Mouse (Mus musculus) CH12.LX (cell line): ENCODE results near the gene Tmem150a. TPM values are rescaled to one million over a fixed set of nuclear protein-coding genes. Genes with fewer than 3 reads are reported as not detected.

Source experiments
- DNase-seq: peaks from one replicate; pipeline ENCODE4 v3.0.0-alpha.2; 2013; ENCODE audit errors: extremely low read depth
- H3K27ac ChIP-seq: 2 replicates; pipeline ENCODE4 v1.5.1; 2012; ENCODE audit warnings: low read depth, mild to moderate bottlenecking, control low read depth, moderate library complexity; ENCODE audit not compliant: insufficient read depth
- H3K27me3 ChIP-seq: replicated peaks from 2 replicates; pipeline ENCODE3; 2012; ENCODE audit warnings: inconsistent platforms
- H3K36me3 ChIP-seq, 2 experiments: replicated peaks in 1 of 2; 2 replicates each; pipeline versions ENCODE3 to v1.6.1; 2012; ENCODE audit warnings: inconsistent platforms in 1 of 2, low read length in 1 of 2, mild to moderate bottlenecking in 1 of 2, mixed read lengths in 1 of 2, moderate library complexity in 1 of 2; ENCODE audit not compliant: control insufficient read depth in 1 of 2, insufficient read depth in 1 of 2
- H3K4me1 ChIP-seq, 2 experiments: 2 replicates each; pipeline ENCODE4 v1.6.1; 2012; ENCODE audit warnings: inconsistent platforms in 1 of 2, moderate library complexity in 1 of 2; ENCODE audit not compliant: insufficient read depth in 2 of 2, control insufficient read depth in 1 of 2
- H3K4me2 ChIP-seq: 2 replicates; pipeline ENCODE4 v1.6.1; 2012; ENCODE audit warnings: low read depth, mild to moderate bottlenecking, control low read depth; ENCODE audit not compliant: poor library complexity, insufficient read depth, severe bottlenecking
- H3K4me3 ChIP-seq, 3 experiments: fragments of 150-350 bp in 1 of 3; sonication (generic) in 1 of 3; replicated peaks in 1 of 3; 2 replicates each; pipeline versions ENCODE3 to v1.5.1; 2011 to 2012; ENCODE audit warnings: low read depth in 2 of 3, low read length in 2 of 3, mild to moderate bottlenecking in 2 of 3, moderate library complexity in 2 of 3, control low read depth in 1 of 3, improper control_type of control experiment in 1 of 3, inconsistent platforms in 1 of 3, mixed read lengths in 1 of 3; ENCODE audit not compliant: poor library complexity in 1 of 3
- H3K79me2 ChIP-seq: replicated peaks from 2 replicates; pipeline ENCODE4 v1.6.1; 2012; ENCODE audit warnings: mild to moderate bottlenecking, moderate library complexity; ENCODE audit not compliant: control insufficient read depth, poor library complexity, insufficient read depth, severe bottlenecking; ENCODE audit errors: extremely low read depth
- H3K9ac ChIP-seq: 2 replicates; pipeline ENCODE4 v1.6.1; 2012; ENCODE audit warnings: low read depth, mild to moderate bottlenecking, control low read depth, moderate library complexity; ENCODE audit not compliant: insufficient read depth
- H3K9me3 ChIP-seq: replicated peaks from 2 replicates; pipeline ENCODE3; 2012; ENCODE audit warnings: low read length, inconsistent platforms, mixed read lengths
- CTCF ChIP-seq, 2 experiments: IDR thresholded peaks in 1 of 2; conservative IDR thresholded peaks in 1 of 2; 2 replicates each; pipeline ENCODE4 v1.5.1; 2011 to 2012; ENCODE audit warnings: low read depth in 2 of 2, low read length in 2 of 2, improper control_type of control experiment in 1 of 2, inconsistent platforms in 1 of 2, mild to moderate bottlenecking in 1 of 2, moderate library complexity in 1 of 2
- E2F4 ChIP-seq: IDR thresholded peaks from 2 replicates; pipeline ENCODE4 v1.6.1; 2011; ENCODE audit warnings: low read depth, low read length, improper control_type of control experiment; ENCODE audit not compliant: insufficient replicate concordance
- HCFC1 ChIP-seq: IDR thresholded peaks from 2 replicates; pipeline ENCODE4 v1.6.1; 2012; ENCODE audit warnings: low read depth, mild to moderate bottlenecking, inconsistent platforms, low read length, improper control_type of control experiment
- JUND ChIP-seq: conservative IDR thresholded peaks from 2 replicates; pipeline ENCODE4 v1.6.1; 2011; ENCODE audit warnings: low read depth, low read length, improper control_type of control experiment
- MXI1 ChIP-seq: IDR thresholded peaks from 2 replicates; pipeline ENCODE4 v1.6.1; 2011; ENCODE audit warnings: mild to moderate bottlenecking, low read depth, low read length, improper control_type of control experiment
- PAX5 ChIP-seq: IDR thresholded peaks from 2 replicates; pipeline ENCODE4 v1.6.1; 2012; ENCODE audit warnings: low read length, inconsistent platforms, mixed read lengths
- RAD21 ChIP-seq: IDR thresholded peaks from 2 replicates; pipeline ENCODE4 v1.6.1; 2011; ENCODE audit warnings: low read depth, mild to moderate bottlenecking, low read length, improper control_type of control experiment, moderate library complexity
- SIN3A ChIP-seq: IDR thresholded peaks from 2 replicates; pipeline ENCODE4 v1.6.1; 2012; ENCODE audit warnings: low read length, improper control_type of control experiment, inconsistent platforms
- SMC3 ChIP-seq: IDR thresholded peaks from 2 replicates; pipeline ENCODE4 v1.6.1; 2011; ENCODE audit warnings: low read depth, low read length, improper control_type of control experiment
- UBTF ChIP-seq: IDR thresholded peaks from 2 replicates; pipeline ENCODE4 v1.6.1; 2012; ENCODE audit warnings: low read depth, mild to moderate bottlenecking, inconsistent platforms, low read length, improper control_type of control experiment, moderate library complexity
- USF2 ChIP-seq: conservative IDR thresholded peaks from 2 replicates; pipeline ENCODE4 v1.6.1; 2011; ENCODE audit warnings: low read depth, low read length, improper control_type of control experiment
- ZC3H11A ChIP-seq: IDR thresholded peaks from 2 replicates; pipeline ENCODE4 v1.6.1; 2012; ENCODE audit warnings: low read depth, mild to moderate bottlenecking, inconsistent platforms, low read length, improper control_type of control experiment
- ZKSCAN1 ChIP-seq: IDR thresholded peaks from 2 replicates; pipeline ENCODE4 v1.6.1; 2012; ENCODE audit warnings: low read depth, inconsistent platforms, low read length, improper control_type of control experiment, borderline replicate concordance
- ZNF384 ChIP-seq: IDR thresholded peaks from 2 replicates; pipeline ENCODE4 v1.6.1; 2012; ENCODE audit warnings: low read depth, low read length, improper control_type of control experiment, inconsistent platforms
- dilution Hi-C: fragments of 300-500 bp; cut with MboI; formaldehyde crosslinking; loops from 2 replicates; pipeline ENCODE4 v1.14.3; 2020; ENCODE audit warnings: low sequenced_read_pairs; ENCODE audit not compliant: extremely low pct_unique_long_range_greater_than_20kb, extremely low pct_ligation_motif_present
- in situ Hi-C: fragments of 300-500 bp; cut with MboI; formaldehyde crosslinking; loops from 3 replicates; pipeline ENCODE4 v1.14.3; 2019; ENCODE audit warnings: low sequenced_read_pairs, low pct_ligation_motif_present, low pct_unique_long_range_greater_than_20kb, mixed read lengths
- polyA plus RNA-seq: library from polyadenylated mRNA; unstranded; fragments of >175 nt; gene quantifications from 2 replicates; pipeline ENCODE4 v1.2.1, GENCODE M21; 2012; ENCODE audit warnings: low read depth; ENCODE audit not compliant: insufficient read length
- total RNA-seq, 2 experiments: library from RNA; depleted of rRNA; stranded (reverse); fragments of 300-350 nt in 1 of 2; fragments of >200 nt in 1 of 2; gene quantifications; 2 replicates each; pipeline ENCODE4 v1.2.3; 2012 to 2014

Tmem150a gene
- total and polyA plus RNA-seq, 3 experiments, result 0.24 to 0.93 (median 0.59) TPM

GRCm38 (mm10) chr6:72373184-72373583, 17.9 kb downstream of the Tmem150a start:
- no peak overlapping the region for H3K4me3 ChIP-seq
- H3K4me2 ChIP-seq, result no peak overlapping the region
- H3K9me3 ChIP-seq, result no peaks in the 10 kb centered on the region
- peaks cover 3% of the 10 kb centered on the region for H3K27me3 ChIP-seq
- no peak overlapping the region for H3K9ac ChIP-seq
- in situ Hi-C loops (no loop called here), dilution Hi-C loops (no loop called here)
- H3K36me3 ChIP-seq, result no peaks in the 10 kb centered on the region
- no peak for DNase-seq
- H3K79me2 ChIP-seq, result no peaks in the 10 kb centered on the region
- TF ChIP-seq E2F4 (no peak), RAD21 (no peak), ZKSCAN1 (no peak), ZC3H11A (no peak), USF2 (no peak), SIN3A (no peak), MXI1 (no peak), ZNF384 (no peak)
- TF ChIP-seq, all 38 proteins: peak for 0
- Histone ChIP-seq H3K4me1 (peaks cover 2 to 12% of the 10 kb centered on the region in 2 experiments; a peak in 3 of 4 replicates), H3K27ac (no peak overlapping the region)

GRCm38 (mm10) chr6:72374206-72374605, 19.0 kb downstream of the Tmem150a start:
- Histone ChIP-seq H3K4me1 (peaks cover 2 to 12% of the 10 kb centered on the region in 2 experiments; a peak in 3 of 4 replicates), H3K36me3 (no peaks in the 10 kb centered on the region), H3K9ac (no peak overlapping the region), H3K9me3 (no peaks in the 10 kb centered on the region), H3K79me2 (no peaks in the 10 kb centered on the region), H3K4me2 (no peak overlapping the region), H3K4me3 (no peak overlapping the region), H3K27me3 (peaks cover 4% of the 10 kb centered on the region), H3K27ac (no peak overlapping the region)
- DNase-seq, result no peak
- dilution Hi-C loops (no loop called here), in situ Hi-C loops (no loop called here)
- TF ChIP-seq ZC3H11A (no peak), SMC3 (no peak), MXI1 (no peak), JUND (no peak), PAX5 (no peak), CTCF (conservative IDR thresholded peaks at IDR 0.05 in 1 of 2, IDR thresholded peaks at IDR 0.05 in 1 of 2; ENCODE audit: low read depth in 2 of 2, low read length in 2 of 2) (no peak), RAD21 (no peak), HCFC1 (no peak), UBTF (no peak)
